Mouse (Mus musculus) layer of hippocampus, adult 8-10 months (tissue): ENCODE data around the gene Zmynd19. TPM values are rescaled to one million over a fixed set of nuclear protein-coding genes. Genes with fewer than 3 reads are reported as not detected.

Source experiments
- microRNA-seq, 2 experiments: library from miRNA; unstranded; fragments of <30 nt; microRNA quantifications; one replicate each; pipeline ENCODE4 v1.2.0; 2022
- total RNA-seq, 4 experiments: library from RNA; stranded (reverse); gene quantifications; 2 replicates each; pipeline ENCODE4 v1.2.4; 2022

The Zmynd19 gene
- total RNA-seq, 4 experiments from 2014 or later, result 31.0 to 38.0 (median 35.3) TPM

Small RNA genes within 50 kb of the gene (microRNA-seq; reads per million reads assigned to microRNA genes)
- 0 reads per million in 2 experiments for gene Gm22875

Other genes with a start within 250 kb of the Zmynd19 start
- 10 to 100 TPM; 67.6 to 77.5 (median 76.0) TPM for gene Cacna1b, start 186.6 kb upstream of the Zmynd19 start, total RNA-seq
- gene Ehmt1, start 30.2 kb upstream of the Zmynd19 start, total RNA-seq, result 10 to 100 TPM; 54.9 to 75.0 (median 66.8) TPM
- gene Arrdc1, start 14.5 kb upstream of the Zmynd19 start, total RNA-seq, result 10 to 100 TPM; 10.8 to 17.4 (median 17.1) TPM
- 10 to 100 TPM; 32.3 to 37.1 (median 35.2) TPM for gene Dph7, start 12.6 kb downstream of the Zmynd19 start, total RNA-seq
- gene Mrpl41, start 25.3 kb downstream of the Zmynd19 start, total RNA-seq, result 10 to 100 TPM; 80.5 to 87.5 (median 85.1) TPM
- gene Pnpla7, start 26.2 kb downstream of the Zmynd19 start, total RNA-seq, result 10 to 100 TPM; 20.9 to 40.0 (median 37.1) TPM
- 100 to 1,000 TPM; 768 to 931 (median 837) TPM for gene Nsmf, start 104.6 kb downstream of the Zmynd19 start, total RNA-seq
- gene Entpd8, start 130.5 kb downstream of the Zmynd19 start, total RNA-seq, result not detected
- not detected for gene Noxa1, start 145.4 kb downstream of the Zmynd19 start, total RNA-seq
- gene Nrarp, start 231.0 kb downstream of the Zmynd19 start, total RNA-seq, result 10 to 100 TPM; 16.9 to 20.4 (median 19.5) TPM
- gene Tor4a, start 247.1 kb downstream of the Zmynd19 start, total RNA-seq, result 1 to 10 TPM; 2.2 to 4.6 (median 2.8) TPM